Mouse (Mus musculus) erythroid progenitor cell, adult 5-6 weeks (primary cell): ENCODE measurements at regions not wholly inside any gene's neighbourhood (a gene's known extent, or its start where the extent isn't known, plus 50 kb on each side); places are given as distances from the start of the nearest gene placed in this dataset.

Experiments used
- ATAC-seq: replicated peaks from 2 replicates; pipeline ENCODE4 v1.8.0; 2016; ENCODE audit warnings: moderate number of reproducible peaks, mild to moderate bottlenecking, moderate TSS enrichment, inconsistent platforms; ENCODE audit not compliant: poor library complexity, low FRiP score, severe bottlenecking

DNA sequence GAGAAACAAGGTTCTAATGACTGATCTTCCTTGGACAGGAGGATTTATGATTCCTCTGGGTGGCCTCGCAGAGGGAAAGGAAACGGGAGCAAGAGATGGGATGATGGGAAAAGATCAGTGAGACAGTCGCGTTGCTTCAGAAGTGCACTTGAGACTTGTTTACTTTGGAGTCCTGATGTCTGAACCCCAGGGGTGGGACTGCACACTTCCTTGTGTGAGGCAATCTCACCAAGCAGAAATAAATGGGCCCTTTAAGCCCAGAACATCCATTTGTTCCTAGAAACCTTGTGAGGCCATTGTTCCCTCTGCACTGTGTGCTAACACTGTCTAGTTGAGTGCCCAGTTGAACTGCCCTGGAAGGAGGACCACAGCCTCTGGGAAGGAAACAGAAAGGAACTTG lies 81.5 kb upstream of the Tmc1 start:
- ATAC-seq, result no peak

DNA sequence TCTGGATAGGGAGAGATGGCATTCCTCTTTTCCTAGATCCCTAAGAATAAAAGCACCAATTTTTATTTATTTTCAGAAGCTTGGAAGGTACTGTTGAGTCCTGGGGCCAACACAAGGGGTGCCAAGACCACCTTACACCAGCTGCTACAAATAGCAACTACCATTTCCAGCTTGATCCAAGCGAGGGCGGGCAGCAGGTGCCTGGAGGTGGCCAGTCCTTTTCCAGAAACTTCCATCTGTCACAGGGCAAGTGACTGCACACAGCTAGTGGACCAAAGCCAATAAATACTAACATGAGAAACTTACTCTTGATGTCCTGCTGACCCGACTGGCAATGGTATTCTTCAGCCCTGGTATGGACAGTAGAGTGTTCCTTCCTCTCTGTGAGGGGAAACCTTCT lies 80.0 kb upstream of the Tmc1 start:
- no peak for ATAC-seq

DNA sequence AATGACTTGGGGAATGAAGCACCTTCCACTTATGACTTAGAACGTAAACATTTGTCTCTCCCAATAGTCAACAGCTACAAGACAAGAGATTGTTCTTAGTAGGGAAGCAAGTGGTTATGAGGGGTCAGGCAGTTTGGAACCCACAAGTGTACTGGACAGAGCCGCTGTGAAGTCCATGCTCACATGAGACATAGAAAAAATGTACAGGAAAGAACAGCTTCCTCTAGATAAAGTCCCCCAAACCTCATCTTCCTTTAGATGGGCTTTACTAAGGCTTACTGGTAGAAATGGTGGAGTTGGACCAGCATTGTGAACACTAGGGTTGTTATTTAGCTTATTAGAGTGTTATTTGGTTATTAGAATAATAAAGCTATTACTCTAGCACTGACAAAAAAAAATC lies 78.6 kb upstream of the Tmc1 start:
- no peak for ATAC-seq

DNA sequence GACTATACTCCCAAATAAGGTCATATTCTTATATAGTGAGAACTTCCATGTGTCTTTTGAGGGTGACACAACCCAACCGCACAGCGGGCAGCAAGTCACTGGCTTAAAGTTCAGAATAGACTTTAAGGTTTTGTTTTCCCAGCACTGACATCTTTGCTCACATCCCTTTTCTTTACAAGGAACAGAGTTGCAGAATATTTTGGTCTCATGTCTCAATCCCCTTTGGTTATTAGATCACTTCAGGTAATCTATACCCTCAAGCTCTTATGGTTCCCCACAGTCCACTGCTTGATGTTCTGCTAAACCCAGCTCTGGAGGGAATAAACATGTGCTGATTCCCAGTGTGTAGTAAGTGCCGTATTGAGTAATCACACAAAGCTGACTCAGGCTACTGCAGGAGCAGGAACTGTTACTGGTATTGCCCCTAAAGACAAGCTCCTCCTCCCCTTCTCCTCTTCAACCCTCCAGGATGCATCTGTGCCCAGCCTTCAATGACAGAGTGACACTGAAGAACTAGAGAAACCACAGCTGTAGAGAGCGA lies 77.8 kb upstream of the Tmc1 start:
- ATAC-seq, result no peak

DNA sequence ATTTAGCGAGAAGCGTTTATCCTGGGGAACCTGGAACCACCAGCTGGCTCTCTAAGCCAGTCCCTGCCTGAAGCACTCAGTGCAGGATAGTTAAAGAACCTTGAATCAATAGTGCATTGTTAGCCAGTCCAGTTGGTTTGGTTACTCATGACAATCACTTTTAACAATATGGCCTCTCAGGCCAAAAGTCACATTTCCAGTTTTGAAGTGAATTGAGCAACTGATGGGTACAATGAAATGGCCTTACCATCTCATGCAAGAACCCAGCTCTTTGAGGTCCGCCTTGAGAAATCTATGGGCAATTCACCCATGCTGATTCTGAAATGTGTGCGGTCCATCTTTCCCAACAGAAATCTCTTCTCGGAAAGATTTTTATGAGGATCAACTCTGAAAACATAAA lies 77.0 kb upstream of the Tmc1 start:
- no peak for ATAC-seq

DNA sequence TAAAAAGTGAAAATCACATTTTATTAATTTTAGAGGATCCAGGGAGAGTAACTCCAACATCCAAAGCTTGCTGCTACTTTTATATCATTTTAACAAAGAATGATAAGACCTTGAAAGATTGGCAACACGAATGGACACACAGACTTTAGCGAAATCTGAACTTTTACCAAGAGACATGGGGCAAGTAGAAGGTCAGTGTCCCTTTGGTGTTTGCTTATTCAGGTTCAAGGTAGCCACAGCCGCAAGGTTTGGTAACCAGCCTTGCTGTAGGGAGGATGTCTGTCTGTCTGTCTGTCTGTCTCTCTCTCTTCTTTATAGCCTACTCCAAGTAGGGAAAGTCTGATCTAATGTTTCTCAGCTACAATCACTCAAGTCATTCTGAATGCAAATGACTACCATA lies 75.0 kb upstream of the Tmc1 start:
- no peak for ATAC-seq

DNA sequence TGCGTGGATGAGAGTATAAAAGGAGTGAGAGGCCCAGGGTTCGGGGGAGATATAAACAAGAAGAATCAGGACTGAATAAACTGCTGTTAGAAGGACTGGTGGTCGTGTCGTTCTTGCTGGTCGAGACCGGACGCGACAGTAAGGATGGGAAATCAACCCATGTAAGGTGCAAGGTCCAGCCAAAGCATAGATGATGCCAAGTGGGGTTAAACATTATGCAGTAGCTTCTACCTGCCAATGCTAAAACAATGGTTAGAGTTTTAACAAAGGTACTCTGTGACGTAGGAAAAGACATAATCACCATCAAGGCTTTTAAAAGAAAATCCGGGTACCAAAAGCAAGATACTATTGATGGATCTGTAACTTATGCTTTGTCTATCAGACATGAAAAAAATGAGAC lies 58.4 kb upstream of the Tmc1 start:
- ATAC-seq, result no peak

DNA sequence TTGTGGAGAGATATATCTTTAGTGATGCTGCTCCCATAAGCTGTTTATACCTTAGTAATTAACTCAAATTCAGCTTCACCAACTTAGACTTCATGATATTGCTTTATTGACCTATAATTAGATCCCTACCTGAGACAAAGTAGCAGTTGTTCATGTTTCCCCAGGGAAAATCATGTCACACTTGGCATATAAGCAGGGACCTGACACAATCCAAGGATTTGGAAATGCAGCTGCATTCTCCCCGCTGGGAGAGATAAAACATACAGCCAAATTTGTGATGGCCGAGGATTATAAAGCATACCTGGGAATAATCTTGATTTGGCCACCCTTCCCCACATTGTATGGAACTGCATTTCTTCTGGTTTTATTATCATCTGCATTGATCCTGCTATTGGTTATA lies 55.6 kb upstream of the Tmc1 start:
- no peak for ATAC-seq

DNA sequence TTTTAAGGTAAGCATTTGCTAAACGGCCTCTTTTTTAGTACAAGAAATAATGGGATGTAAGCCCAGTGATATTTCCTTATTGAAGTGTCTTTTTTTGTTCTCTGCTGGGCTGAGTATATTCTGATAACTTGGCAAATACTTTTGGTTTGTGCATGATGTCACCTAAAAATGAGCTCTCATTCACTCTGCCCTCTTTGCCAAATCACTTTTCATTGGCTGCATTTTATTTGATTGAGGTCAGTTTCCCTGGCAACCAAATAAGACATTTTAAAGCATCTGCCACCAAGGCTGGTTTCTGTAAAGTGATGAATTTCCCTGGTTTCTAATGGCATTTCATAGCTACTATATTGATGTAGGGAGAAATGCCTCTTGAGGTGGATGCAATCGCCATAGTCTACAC lies 50.4 kb upstream of the Tmc1 start:
- no peak for ATAC-seq
